Mouse (Mus musculus) CD4-positive, CD25-positive, alpha-beta regulatory T cell, adult 4 months (primary cell): Measurements from ENCODE around the gene Vps26b. TPM values are rescaled to one million over a fixed set of nuclear protein-coding genes. Genes with fewer than 3 reads are reported as not detected.

Source experiments
- ATAC-seq: one replicate; pipeline ENCODE4 v1.8.0; 2017
- polyA plus RNA-seq, 2 experiments: library from polyadenylated mRNA; unstranded; fragments of 100-300 nt; shearing (Covaris generic); gene quantifications; one replicate each; pipeline ENCODE4 v1.2.1; 2017

The Vps26b gene
- polyA plus RNA-seq, 2 experiments from 2014 or later: 7.3 to 12.9 TPM

GRCm38 (mm10) chr9:26993900-26994299, 36.0 kb downstream of the Vps26b start:
- ATAC-seq: no peak

- ATAC-seq: no peak
These were observed 36.7 kb downstream of the Vps26b start for GRCm38 (mm10) chr9:26993118-26993517.

- no peak for ATAC-seq
These were observed 39.7 kb downstream of the Vps26b start for GRCm38 (mm10) chr9:26990181-26990580.

- ATAC-seq: no peak
These were observed 44.1 kb downstream of the Vps26b start for GRCm38 (mm10) chr9:26985668-26986277.

- no peak for ATAC-seq
These were observed 44.7 kb downstream of the Vps26b start for GRCm38 (mm10) chr9:26985090-26985613.

- ATAC-seq: no peak
These were observed 51.1 kb downstream of the Vps26b start for GRCm38 (mm10) chr9:26978776-26979175.

GRCm38 (mm10) chr9:26977754-26978153, 52.1 kb downstream of the Vps26b start:
- ATAC-seq: no peak

Other genes with a start within 250 kb of the Vps26b start
- not detected for gene Glb1l2, start 223.6 kb downstream of the Vps26b start, polyA plus RNA-seq
- not detected for gene Glb1l3, start 169.2 kb downstream of the Vps26b start, polyA plus RNA-seq
- under 1 TPM in 1 of 2 experiments, not detected in 1; 0.38 TPM for gene Gm1110, start 107.0 kb downstream of the Vps26b start, polyA plus RNA-seq
- 10 to 100 TPM; 30.3 to 40.8 TPM for gene Acad8, start 30.5 kb downstream of the Vps26b start, polyA plus RNA-seq
- gene Thyn1, start 30.4 kb downstream of the Vps26b start, polyA plus RNA-seq: 10 to 100 TPM; 72.1 to 72.7 TPM
- gene Ncapd3, start 110 bp upstream of the Vps26b start, polyA plus RNA-seq: 10 to 100 TPM; 24.6 to 32.4 TPM
- under 1 TPM; 0.32 to 0.39 TPM for gene Jam3, start 125.4 kb upstream of the Vps26b start, polyA plus RNA-seq